Mouse (Mus musculus): ENCODE data around the gene Ubald2. TPM values are rescaled to one million over a fixed set of nuclear protein-coding genes. Genes with fewer than 3 reads are reported as not detected.

Gene Ubald2
- polyA plus RNA-seq, 1 experiment from 2014 or later = 60.6 TPM

DNA sequence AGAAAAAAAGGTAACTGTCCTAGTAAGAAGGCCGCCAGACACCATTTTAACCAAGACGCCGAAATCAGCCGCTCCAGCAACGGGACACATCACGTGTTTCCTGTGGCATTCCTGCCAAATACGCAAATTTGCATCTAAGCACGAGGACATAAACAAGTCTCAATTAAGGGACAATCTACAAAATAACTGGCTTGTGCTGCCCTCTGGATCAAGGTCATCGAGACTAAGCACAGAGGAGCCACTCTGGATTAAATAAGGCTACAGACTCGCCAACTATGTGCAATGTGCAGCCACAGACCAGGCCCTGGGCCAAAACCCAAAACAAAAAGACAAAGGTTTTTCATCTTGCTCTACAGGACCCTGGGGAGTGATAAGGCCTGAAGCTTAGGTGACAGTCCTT is 42.1 kb downstream of the Ubald2 start:
- 92% methylated on average over 10 of the region's 10 CpGs for WGBS (ENCODE audit: insufficient replicate concordance)
- Histone ChIP-seq H3K4me3 (ENCODE audit: low read depth, low read length) (no peak overlapping the region), H3K9me3 (replicated peaks; ENCODE audit: control insufficient read depth, low read length) (no peaks in the 10 kb centered on the region), H3K9ac (ENCODE audit: low read depth, low read length) (no peak overlapping the region), H3K27ac (ENCODE audit: low read depth, low read length) (no peak overlapping the region), H3K4me1 (ENCODE audit: control insufficient read depth, insufficient read depth, low read length) (peaks cover 4% of the 10 kb centered on the region; the same call in 1 of the 2 replicates), H3K27me3 (ENCODE audit: control insufficient read depth, insufficient read depth, low read length) (no peaks in the 10 kb centered on the region), H3K36me3 (ENCODE audit: control insufficient read depth, insufficient read depth, low read length) (peaks cover 51% of the 10 kb centered on the region), H3K4me2 (no peak overlapping the region)
- no peak for ATAC-seq (replicated peaks; ENCODE audit: insufficient number of reproducible peaks, low FRiP score, low TSS enrichment)

DNA sequence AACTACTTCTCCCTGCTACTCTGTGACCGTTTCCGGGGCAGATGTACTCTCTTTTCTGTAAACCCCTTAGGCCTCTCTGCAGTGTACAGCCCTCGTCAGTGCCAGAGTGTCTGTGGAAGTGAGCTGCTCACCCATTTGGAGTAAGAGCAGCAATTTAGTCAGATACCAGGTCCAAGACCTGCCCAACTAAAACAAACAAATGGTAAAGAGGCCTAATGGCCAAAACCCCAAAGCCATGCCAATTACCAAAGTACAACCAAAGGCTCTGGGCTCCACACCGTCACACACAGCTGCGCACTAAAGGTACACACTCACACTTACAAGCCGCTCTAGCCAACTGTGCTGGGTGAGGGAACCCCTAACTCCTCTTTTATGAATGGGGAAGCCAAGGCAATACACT is 42.8 kb downstream of the Ubald2 start:
- H3K27me3 ChIP-seq (ENCODE audit: control insufficient read depth, insufficient read depth, low read length) = no peaks in the 10 kb centered on the region
- H3K9ac ChIP-seq (ENCODE audit: low read depth, low read length) = no peak overlapping the region
- no peaks in the 10 kb centered on the region for H3K9me3 ChIP-seq (replicated peaks; ENCODE audit: control insufficient read depth, low read length)
- H3K36me3 ChIP-seq (ENCODE audit: control insufficient read depth, insufficient read depth, low read length) = peaks cover 56% of the 10 kb centered on the region
- no peak for ATAC-seq (replicated peaks; ENCODE audit: insufficient number of reproducible peaks, low FRiP score, low TSS enrichment)
- H3K4me1 ChIP-seq (ENCODE audit: control insufficient read depth, insufficient read depth, low read length) = peaks cover 4% of the 10 kb centered on the region; the same call in 1 of the 2 replicates
- WGBS (ENCODE audit: insufficient replicate concordance) = 89% methylated on average over 6 of the region's 6 CpGs
- H3K4me2 ChIP-seq = no peak overlapping the region
- H3K4me3 ChIP-seq (ENCODE audit: low read depth, low read length) = no peak overlapping the region
- no peak overlapping the region for H3K27ac ChIP-seq (ENCODE audit: low read depth, low read length)

DNA sequence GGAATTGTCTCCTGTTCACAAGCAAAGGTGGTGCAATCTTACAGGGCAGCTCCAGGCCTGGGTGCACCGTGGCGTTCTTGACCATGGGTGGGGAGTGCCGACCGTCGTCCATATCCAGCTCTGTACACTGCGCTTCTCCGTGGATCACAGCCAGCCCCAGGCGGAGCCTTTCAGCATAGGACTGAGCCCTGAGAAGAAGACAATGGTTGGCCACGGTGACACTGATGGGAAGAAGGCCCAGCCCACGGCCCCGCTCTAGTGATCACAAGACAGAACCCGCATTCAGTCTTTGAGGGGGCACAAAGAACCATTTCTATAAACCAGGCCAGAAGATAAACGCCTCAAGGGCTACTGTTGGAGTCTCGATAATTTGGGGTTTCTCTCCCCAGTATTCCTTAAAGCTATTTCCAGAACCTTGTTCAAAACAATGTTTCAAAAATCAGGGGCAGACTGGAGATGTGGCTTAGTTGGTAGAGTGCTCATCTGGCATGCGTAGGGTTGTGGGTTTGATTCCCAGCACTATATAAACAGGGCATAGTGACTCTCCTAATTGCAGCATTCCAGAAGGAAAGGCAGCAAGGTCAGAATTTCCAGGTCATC is 43.4 kb downstream of the Ubald2 start:
- WGBS (ENCODE audit: insufficient replicate concordance) = 95% methylated on average over 15 of the region's 15 CpGs

DNA sequence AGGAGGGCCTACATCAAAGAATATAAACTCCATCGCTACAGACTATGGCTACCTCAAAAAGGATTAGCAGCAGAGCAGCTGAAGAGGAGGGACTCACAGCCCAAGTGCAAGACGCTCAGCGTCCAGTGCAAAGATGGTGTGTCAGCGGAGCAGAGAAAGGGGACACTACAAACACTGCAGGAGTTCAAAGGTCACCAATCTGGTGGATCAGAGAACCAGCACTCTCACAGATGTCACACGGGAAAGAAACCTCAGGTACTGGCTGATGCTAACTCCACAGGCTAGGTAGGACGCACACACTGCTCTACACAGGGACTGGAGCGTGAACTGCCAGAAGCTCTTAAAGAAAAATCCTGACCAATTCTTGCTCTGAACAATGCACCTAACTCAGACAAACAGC is 45.1 kb downstream of the Ubald2 start:
- Histone ChIP-seq H3K9ac (ENCODE audit: low read depth, low read length) (no peak overlapping the region), H3K27ac (ENCODE audit: low read depth, low read length) (no peak overlapping the region), H3K36me3 (ENCODE audit: control insufficient read depth, insufficient read depth, low read length) (peaks cover 54% of the 10 kb centered on the region), H3K27me3 (ENCODE audit: control insufficient read depth, insufficient read depth, low read length) (no peaks in the 10 kb centered on the region), H3K4me2 (no peak overlapping the region), H3K9me3 (replicated peaks; ENCODE audit: control insufficient read depth, low read length) (no peaks in the 10 kb centered on the region), H3K4me1 (ENCODE audit: control insufficient read depth, insufficient read depth, low read length) (peaks cover 4% of the 10 kb centered on the region; the same call in 1 of the 2 replicates), H3K4me3 (ENCODE audit: low read depth, low read length) (no peak overlapping the region)
- 86% methylated on average over 7 of the region's 7 CpGs for WGBS (ENCODE audit: insufficient replicate concordance)
- no peak for ATAC-seq (replicated peaks; ENCODE audit: insufficient number of reproducible peaks, low FRiP score, low TSS enrichment)

More for the DNA sequence above, 43.4 kb downstream of the Ubald2 start:
- ATAC-seq (replicated peaks; ENCODE audit: insufficient number of reproducible peaks, low FRiP score, low TSS enrichment) = no peak
- Histone ChIP-seq H3K27me3 (ENCODE audit: control insufficient read depth, insufficient read depth, low read length) (no peaks in the 10 kb centered on the region), H3K4me3 (ENCODE audit: low read depth, low read length) (no peak overlapping the region), H3K4me2 (no peak overlapping the region), H3K9ac (ENCODE audit: low read depth, low read length) (no peak overlapping the region), H3K36me3 (ENCODE audit: control insufficient read depth, insufficient read depth, low read length) (peaks cover 55% of the 10 kb centered on the region), H3K27ac (ENCODE audit: low read depth, low read length) (no peak overlapping the region), H3K4me1 (ENCODE audit: control insufficient read depth, insufficient read depth, low read length) (peaks cover 4% of the 10 kb centered on the region; the same call in 1 of the 2 replicates), H3K9me3 (replicated peaks; ENCODE audit: control insufficient read depth, low read length) (no peaks in the 10 kb centered on the region)

DNA sequence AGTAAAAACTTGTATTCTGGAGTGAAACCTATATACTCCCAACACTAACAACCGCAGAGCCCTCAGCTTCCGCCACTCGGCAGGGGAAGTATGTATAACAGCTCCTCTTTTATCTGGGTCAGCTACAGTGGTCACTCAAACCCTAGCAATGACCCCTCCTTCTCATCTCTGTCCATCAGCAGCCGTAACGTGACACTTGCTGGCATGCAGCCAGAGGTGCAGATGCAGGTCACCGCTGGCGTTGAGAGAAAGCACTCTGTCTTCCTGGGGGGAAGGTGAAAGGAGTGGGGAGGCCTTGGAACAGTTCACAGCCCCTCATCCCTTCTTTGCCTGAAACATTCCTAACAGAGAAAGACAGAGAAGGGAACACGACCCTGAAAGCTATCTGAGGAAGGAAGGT is 45.9 kb downstream of the Ubald2 start:
- no peak for ATAC-seq (replicated peaks; ENCODE audit: insufficient number of reproducible peaks, low FRiP score, low TSS enrichment)
- no peak overlapping the region for H3K9ac ChIP-seq (ENCODE audit: low read depth, low read length)
- H3K9me3 ChIP-seq (replicated peaks; ENCODE audit: control insufficient read depth, low read length) = no peaks in the 10 kb centered on the region
- WGBS (ENCODE audit: insufficient replicate concordance) = 42% methylated on average over 8 of the region's 8 CpGs
- H3K27me3 ChIP-seq (ENCODE audit: control insufficient read depth, insufficient read depth, low read length) = no peaks in the 10 kb centered on the region
- H3K27ac ChIP-seq (ENCODE audit: low read depth, low read length) = no peak overlapping the region
- H3K36me3 ChIP-seq (ENCODE audit: control insufficient read depth, insufficient read depth, low read length) = peaks cover 54% of the 10 kb centered on the region
- no peak overlapping the region for H3K4me2 ChIP-seq
- peaks cover 4% of the 10 kb centered on the region; the same call in 1 of the 2 replicates for H3K4me1 ChIP-seq (ENCODE audit: control insufficient read depth, insufficient read depth, low read length)
- no peak overlapping the region for H3K4me3 ChIP-seq (ENCODE audit: low read depth, low read length)

DNA sequence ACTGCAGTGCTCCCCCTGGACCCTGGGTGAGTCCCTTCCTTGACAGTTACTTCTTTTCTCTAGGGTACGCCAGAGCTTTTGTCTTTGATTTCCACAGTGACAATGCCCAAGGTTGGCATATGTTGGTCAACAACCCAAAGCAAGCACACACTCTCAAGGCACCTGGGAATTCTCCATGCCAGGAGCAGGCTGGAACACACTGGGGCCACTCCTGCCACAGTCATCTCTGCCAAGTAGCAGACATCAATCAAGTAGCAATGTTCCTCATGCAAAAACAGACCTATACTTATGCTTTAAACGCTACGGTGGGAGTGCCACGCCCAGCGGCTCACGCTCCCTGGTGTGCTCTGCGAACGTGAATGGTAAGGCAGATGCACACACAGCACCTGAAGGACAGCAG is 47.1 kb downstream of the Ubald2 start:
- no peak overlapping the region for H3K4me3 ChIP-seq (ENCODE audit: low read depth, low read length)
- 88% methylated on average over 8 of the region's 8 CpGs for WGBS (ENCODE audit: insufficient replicate concordance)
- H3K36me3 ChIP-seq (ENCODE audit: control insufficient read depth, insufficient read depth, low read length) = peaks cover 53% of the 10 kb centered on the region

DNA sequence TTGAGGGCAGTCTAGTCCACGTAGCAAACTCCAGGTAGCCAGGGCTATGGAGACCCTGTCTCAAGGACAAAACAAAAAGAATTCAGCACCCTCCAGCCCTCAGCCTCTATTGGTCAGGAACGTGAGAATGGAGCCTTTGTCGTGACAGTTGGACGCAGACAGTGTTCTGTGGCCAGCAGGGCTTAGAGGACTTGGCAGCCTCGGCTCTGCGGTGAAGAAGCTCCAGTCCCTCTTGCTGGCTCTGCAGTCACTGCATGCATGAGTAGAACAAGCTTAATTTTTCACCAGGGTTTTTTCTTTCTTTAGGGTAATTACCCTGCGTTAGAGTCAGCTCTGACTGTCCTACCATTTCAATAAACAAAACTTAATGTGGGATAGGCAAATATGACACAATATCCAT is 47.9 kb downstream of the Ubald2 start:
- H3K36me3 ChIP-seq (ENCODE audit: control insufficient read depth, insufficient read depth, low read length) = peaks cover 48% of the 10 kb centered on the region
- H3K4me3 ChIP-seq (ENCODE audit: low read depth, low read length) = no peak overlapping the region
- ATAC-seq (replicated peaks; ENCODE audit: insufficient number of reproducible peaks, low FRiP score, low TSS enrichment) = no peak
- 84% methylated on average over 7 of the region's 7 CpGs for WGBS (ENCODE audit: insufficient replicate concordance)
- H3K27ac ChIP-seq (ENCODE audit: low read depth, low read length) = no peak overlapping the region
- H3K9me3 ChIP-seq (replicated peaks; ENCODE audit: control insufficient read depth, low read length) = no peaks in the 10 kb centered on the region
- no peak overlapping the region for H3K4me2 ChIP-seq
- peaks cover 4% of the 10 kb centered on the region; the same call in 1 of the 2 replicates for H3K4me1 ChIP-seq (ENCODE audit: control insufficient read depth, insufficient read depth, low read length)
- H3K9ac ChIP-seq (ENCODE audit: low read depth, low read length) = no peak overlapping the region
- no peaks in the 10 kb centered on the region for H3K27me3 ChIP-seq (ENCODE audit: control insufficient read depth, insufficient read depth, low read length)

More for the DNA sequence above, 47.1 kb downstream of the Ubald2 start:
- Histone ChIP-seq H3K27ac (ENCODE audit: low read depth, low read length) (no peak overlapping the region), H3K4me2 (no peak overlapping the region), H3K9ac (ENCODE audit: low read depth, low read length) (no peak overlapping the region), H3K27me3 (ENCODE audit: control insufficient read depth, insufficient read depth, low read length) (no peaks in the 10 kb centered on the region), H3K9me3 (replicated peaks; ENCODE audit: control insufficient read depth, low read length) (no peaks in the 10 kb centered on the region), H3K4me1 (ENCODE audit: control insufficient read depth, insufficient read depth, low read length) (peaks cover 4% of the 10 kb centered on the region; the same call in 1 of the 2 replicates)
- ATAC-seq (replicated peaks; ENCODE audit: insufficient number of reproducible peaks, low FRiP score, low TSS enrichment) = no peak

DNA sequence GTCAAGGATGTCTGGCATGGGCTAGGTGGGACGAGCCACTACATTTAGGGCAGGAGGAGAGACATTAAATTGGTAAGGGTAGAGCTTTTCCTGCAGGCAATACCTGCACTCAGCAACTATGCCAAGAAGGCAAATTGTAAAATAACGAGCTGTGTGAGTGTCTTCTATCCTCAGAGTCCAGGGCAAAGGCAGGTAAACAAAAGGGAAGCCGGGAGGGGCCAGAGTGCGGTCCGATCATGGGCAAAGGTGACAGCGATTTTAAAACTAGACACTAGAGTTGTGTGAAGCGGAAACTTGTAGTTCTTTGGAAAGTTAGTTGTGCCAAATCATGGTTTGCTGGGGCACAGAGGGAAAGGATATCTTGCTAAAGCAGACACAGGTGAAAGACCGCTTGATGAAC is 50.4 kb downstream of the Ubald2 start:
- H3K27me3 ChIP-seq (ENCODE audit: control insufficient read depth, insufficient read depth, low read length) = no peaks in the 10 kb centered on the region
- ATAC-seq (replicated peaks; ENCODE audit: insufficient number of reproducible peaks, low FRiP score, low TSS enrichment) = no peak
- 92% methylated on average over 8 of the region's 8 CpGs for WGBS (ENCODE audit: insufficient replicate concordance)
- no peak overlapping the region for H3K9ac ChIP-seq (ENCODE audit: low read depth, low read length)
- no peaks in the 10 kb centered on the region for H3K9me3 ChIP-seq (replicated peaks; ENCODE audit: control insufficient read depth, low read length)
- H3K4me2 ChIP-seq = no peak overlapping the region
- H3K36me3 ChIP-seq (ENCODE audit: control insufficient read depth, insufficient read depth, low read length) = peaks cover 41% of the 10 kb centered on the region
- no peak overlapping the region for H3K4me3 ChIP-seq (ENCODE audit: low read depth, low read length)
- peaks cover 6% of the 10 kb centered on the region; the same call in 1 of the 2 replicates for H3K4me1 ChIP-seq (ENCODE audit: control insufficient read depth, insufficient read depth, low read length)
- no peak overlapping the region for H3K27ac ChIP-seq (ENCODE audit: low read depth, low read length)

DNA sequence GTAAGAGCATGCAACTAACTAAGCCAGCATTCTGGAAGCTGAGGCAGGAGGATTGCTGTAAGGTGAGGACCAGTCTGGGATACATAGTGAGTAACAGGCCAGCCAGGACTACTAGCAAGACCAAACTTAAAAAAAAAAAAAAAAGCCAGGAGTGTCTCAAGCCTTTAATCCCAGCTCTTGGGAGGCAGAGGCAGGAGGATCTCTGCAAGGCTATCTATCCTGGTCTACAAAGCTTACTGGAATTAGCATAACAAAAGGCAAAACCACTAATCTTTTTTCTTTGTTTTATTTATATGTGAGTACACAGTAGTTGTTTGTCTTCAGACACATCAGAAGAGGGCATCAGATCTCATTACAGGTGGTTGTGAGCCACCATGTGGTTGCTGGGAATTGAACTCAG is 54.3 kb downstream of the Ubald2 start:
- Histone ChIP-seq H3K4me1 (ENCODE audit: control insufficient read depth, insufficient read depth, low read length) (peaks cover 3% of the 10 kb centered on the region; the same call in 1 of the 2 replicates), H3K9me3 (replicated peaks; ENCODE audit: control insufficient read depth, low read length) (no peaks in the 10 kb centered on the region), H3K9ac (ENCODE audit: low read depth, low read length) (no peak overlapping the region), H3K4me2 (no peak overlapping the region), H3K36me3 (ENCODE audit: control insufficient read depth, insufficient read depth, low read length) (peaks cover 16% of the 10 kb centered on the region), H3K27me3 (ENCODE audit: control insufficient read depth, insufficient read depth, low read length) (no peaks in the 10 kb centered on the region), H3K4me3 (ENCODE audit: low read depth, low read length) (no peak overlapping the region), H3K27ac (ENCODE audit: low read depth, low read length) (no peak overlapping the region)
- no peak for ATAC-seq (replicated peaks; ENCODE audit: insufficient number of reproducible peaks, low FRiP score, low TSS enrichment)

Measured in heart, embryonic 11.5 days (tissue).